Mouse (Mus musculus): ENCODE measurements around the gene Tgfbr1. TPM values are rescaled to one million over a fixed set of nuclear protein-coding genes. Genes with fewer than 3 reads are reported as not detected.
A peak's percentile ranks its signal among the peaks of the same experiment; 100 is the strongest.
"Not testable (repeated sequence)": the region's sequence is repeated elsewhere in the genome, so short reads cannot be mapped to it uniquely, and the experiment has no call there.

The Tgfbr1 gene
- polyA plus RNA-seq, 1 experiment from 2014 or later = 27.6 TPM

DNA sequence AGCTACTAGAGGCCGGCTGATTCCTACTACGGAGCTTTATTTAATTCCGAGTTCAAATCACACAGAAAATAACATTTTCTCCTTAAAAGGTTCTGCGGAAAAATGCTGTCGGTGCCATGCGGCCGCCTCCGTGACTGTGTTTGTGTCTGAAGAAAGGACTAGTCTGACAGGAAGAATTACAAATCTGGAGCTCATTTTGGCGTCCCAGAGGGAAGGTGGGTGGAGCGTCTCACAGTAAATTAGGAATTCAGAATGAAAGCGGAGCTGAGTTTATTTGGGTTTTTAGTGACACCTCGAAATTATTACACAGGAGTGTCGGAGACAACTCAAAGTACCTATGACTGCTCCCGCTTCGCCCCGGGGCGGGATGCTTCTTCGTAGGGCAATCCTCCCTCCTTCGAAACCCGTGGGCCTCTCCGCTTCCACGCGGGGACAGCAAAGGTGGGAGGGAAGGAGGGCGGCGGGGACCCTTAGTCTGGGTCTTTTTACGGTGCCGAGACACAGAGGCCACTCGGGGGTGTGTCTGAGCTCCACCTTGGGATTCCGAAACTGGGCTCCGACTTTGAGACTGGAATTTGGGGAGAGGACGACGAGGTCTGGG, 861 bp upstream of the Tgfbr1 start:
- under 1% methylated on average over 32 of the region's 32 CpGs for WGBS
- ATAC-seq (ENCODE audit: low FRiP score, low read depth) = no peak; the same call in 1 of the 2 replicates
- Histone ChIP-seq H3K4me3 (peak overlapping the region; percentile 95), H3K4me1 (replicated peaks) (peaks cover 27% of the 10 kb centered on the region), H3K9ac (peak overlapping the region; percentile 89), H3K27me3 (no peaks in the 10 kb centered on the region), H3K36me3 (no peaks in the 10 kb centered on the region), H3K9me3 (no peaks in the 10 kb centered on the region), H3K27ac (replicated peaks) (peak overlapping the region; percentile 18; the same call in 1 of the 2 replicates), H3K4me2 (peak overlapping the region; percentile 99)

- Histone ChIP-seq H3K4me2 (peak overlapping the region; percentile 99), H3K4me1 (replicated peaks) (peaks cover 32% of the 10 kb centered on the region), H3K9me3 (no peaks in the 10 kb centered on the region), H3K36me3 (no peaks in the 10 kb centered on the region), H3K27ac (replicated peaks) (peak overlapping the region; percentile 92), H3K4me3 (peak overlapping the region; percentile 95), H3K9ac (peak overlapping the region; percentile 89), H3K27me3 (no peaks in the 10 kb centered on the region)
- 0% methylated on average over 38 of the region's 73 CpGs for WGBS
- ATAC-seq (ENCODE audit: low FRiP score, low read depth) = peak; percentile 75
Measured at GRCm38 (mm10) chr4:47353416-47354111, 542 bp downstream of the Tgfbr1 start.

DNA sequence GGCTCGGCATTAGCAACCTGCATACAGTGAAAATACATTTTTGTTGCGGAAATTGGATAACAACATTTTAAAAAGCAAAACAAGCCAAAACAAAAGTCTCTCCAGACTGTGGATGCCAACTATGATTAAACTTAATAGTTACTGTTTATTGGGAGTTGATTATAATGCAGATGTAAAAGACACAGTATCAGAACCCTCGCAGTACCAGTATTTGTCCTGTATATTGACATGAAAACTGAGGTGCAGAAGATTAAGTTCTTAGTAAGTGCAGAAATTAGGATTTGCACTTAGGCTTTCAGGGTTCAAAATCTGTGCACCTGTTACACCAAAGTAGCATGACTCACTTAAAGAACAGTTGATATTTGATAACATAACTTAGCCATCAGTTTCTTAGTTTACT, 1.3 kb downstream of the Tgfbr1 start:
- ATAC-seq (ENCODE audit: low FRiP score, low read depth) = no peak
- no peaks in the 10 kb centered on the region for H3K9me3 ChIP-seq
- H3K36me3 ChIP-seq = no peaks in the 10 kb centered on the region
- no peak overlapping the region for H3K27ac ChIP-seq (replicated peaks)
- H3K9ac ChIP-seq = peak overlapping the region; percentile 89; the same call in 1 of the 2 replicates
- H3K27me3 ChIP-seq = no peaks in the 10 kb centered on the region
- H3K4me2 ChIP-seq = peak overlapping the region; percentile 99
- H3K4me3 ChIP-seq = peak overlapping the region; percentile 95
- WGBS = 34% methylated on average over 3 of the region's 3 CpGs
- H3K4me1 ChIP-seq (replicated peaks) = peaks cover 32% of the 10 kb centered on the region

DNA sequence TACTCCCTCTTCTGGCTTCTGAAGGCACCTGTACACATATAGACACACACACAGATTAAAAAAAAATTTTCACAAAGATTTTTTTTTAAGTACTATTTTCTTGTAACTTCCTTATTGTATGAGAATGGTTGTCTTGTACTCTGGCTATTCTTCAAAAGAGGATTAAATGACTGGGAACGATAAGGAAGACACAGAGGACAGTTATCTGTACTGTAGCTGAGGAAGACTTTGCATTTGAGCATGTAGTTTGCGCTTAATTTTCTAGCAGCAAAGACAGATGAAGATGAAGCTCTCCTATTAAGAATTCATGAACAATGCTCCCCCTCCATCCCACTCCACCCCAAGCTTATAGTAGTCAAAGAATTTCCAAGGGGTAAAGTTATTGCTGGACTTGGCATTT, 9.6 kb downstream of the Tgfbr1 start:
- no peak overlapping the region for H3K4me2 ChIP-seq
- H3K27me3 ChIP-seq = no peaks in the 10 kb centered on the region
- no peak overlapping the region for H3K27ac ChIP-seq (replicated peaks)
- no peak overlapping the region for H3K4me3 ChIP-seq
- peaks cover 4% of the 10 kb centered on the region; the same call in 1 of the 2 replicates for H3K4me1 ChIP-seq (replicated peaks)
- no peak for ATAC-seq (ENCODE audit: low FRiP score, low read depth)
- no peaks in the 10 kb centered on the region for H3K36me3 ChIP-seq
- H3K9ac ChIP-seq = no peak overlapping the region
- whole genome bisulfite sequencing = 86% methylated on average over 2 of the region's 2 CpGs
- H3K9me3 ChIP-seq = no peaks in the 10 kb centered on the region

DNA sequence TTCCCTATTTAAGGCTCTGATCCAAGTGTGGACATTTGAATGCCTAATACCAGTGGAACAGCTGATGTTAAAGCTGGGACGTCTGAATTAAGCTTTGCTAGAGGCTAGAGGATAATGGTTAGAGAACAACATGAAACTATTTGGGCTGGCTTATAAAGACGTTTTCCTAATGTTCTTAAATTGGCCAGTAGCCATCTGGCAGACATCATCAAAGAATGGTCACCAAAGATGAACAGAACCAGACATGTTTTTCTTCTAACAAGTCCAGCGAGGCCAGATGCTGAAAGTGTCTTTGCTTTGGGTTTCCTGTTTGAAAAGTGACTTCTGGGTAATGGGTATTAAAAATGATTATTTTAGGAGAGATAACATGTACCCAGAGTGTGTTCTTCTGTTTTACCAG, 10.1 kb downstream of the Tgfbr1 start:
- Histone ChIP-seq H3K9me3 (no peaks in the 10 kb centered on the region), H3K4me2 (no peak overlapping the region), H3K27me3 (no peaks in the 10 kb centered on the region), H3K4me1 (replicated peaks) (peaks cover 1% of the 10 kb centered on the region; the same call in 1 of the 2 replicates), H3K36me3 (no peaks in the 10 kb centered on the region), H3K4me3 (no peak overlapping the region), H3K27ac (replicated peaks) (no peak overlapping the region), H3K9ac (no peak overlapping the region)
- no peak for ATAC-seq (ENCODE audit: low FRiP score, low read depth)
- 50% methylated on average over 3 of the region's 3 CpGs for WGBS

GRCm38 (mm10) chr4:47368717-47369116, 15.7 kb downstream of the Tgfbr1 start:
- 87% methylated on average over 2 of the region's 2 CpGs for WGBS
- H3K4me1 ChIP-seq (replicated peaks) = no peaks in the 10 kb centered on the region
- H3K27me3 ChIP-seq = no peaks in the 10 kb centered on the region
- ATAC-seq (ENCODE audit: low FRiP score, low read depth) = no peak
- H3K4me2 ChIP-seq = no peak overlapping the region
- H3K27ac ChIP-seq (replicated peaks) = no peak overlapping the region
- no peak overlapping the region for H3K4me3 ChIP-seq
- H3K36me3 ChIP-seq = no peaks in the 10 kb centered on the region
- no peak overlapping the region for H3K9ac ChIP-seq
- no peaks in the 10 kb centered on the region for H3K9me3 ChIP-seq

GRCm38 (mm10) chr4:47378716-47379115, 25.7 kb downstream of the Tgfbr1 start:
- Histone ChIP-seq H3K27me3 (no peaks in the 10 kb centered on the region), H3K27ac (replicated peaks) (no peak overlapping the region), H3K4me3 (no peak overlapping the region), H3K36me3 (no peaks in the 10 kb centered on the region), H3K4me2 (no peak overlapping the region), H3K9me3 (no peaks in the 10 kb centered on the region), H3K4me1 (replicated peaks) (no peaks in the 10 kb centered on the region; the same call in 1 of the 2 replicates), H3K9ac (no peak overlapping the region)
- no peak for ATAC-seq (ENCODE audit: low FRiP score, low read depth)
- 52% methylated on average over 1 of the region's 1 CpGs for WGBS

DNA sequence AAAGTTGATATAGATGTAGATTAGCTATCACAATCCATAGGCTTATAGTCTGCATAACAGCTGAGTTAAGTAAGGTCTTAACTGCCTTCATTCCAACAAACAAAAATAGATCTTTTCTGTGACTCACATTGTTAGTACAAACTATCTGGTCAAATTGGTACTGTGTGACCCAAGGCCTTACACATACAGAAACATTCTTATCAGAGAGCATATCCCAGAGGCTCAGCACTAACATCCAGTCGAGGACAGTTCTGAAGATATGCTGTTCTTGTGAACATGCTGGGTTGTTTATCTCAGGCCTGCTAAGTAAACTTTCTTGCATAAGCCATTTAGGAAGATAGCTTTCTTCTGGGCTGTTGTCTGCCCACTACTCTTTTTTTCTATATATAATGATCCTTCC, 29.4 kb downstream of the Tgfbr1 start:
- ATAC-seq (ENCODE audit: low FRiP score, low read depth) = no peak
- no peaks in the 10 kb centered on the region for H3K4me1 ChIP-seq (replicated peaks)

DNA sequence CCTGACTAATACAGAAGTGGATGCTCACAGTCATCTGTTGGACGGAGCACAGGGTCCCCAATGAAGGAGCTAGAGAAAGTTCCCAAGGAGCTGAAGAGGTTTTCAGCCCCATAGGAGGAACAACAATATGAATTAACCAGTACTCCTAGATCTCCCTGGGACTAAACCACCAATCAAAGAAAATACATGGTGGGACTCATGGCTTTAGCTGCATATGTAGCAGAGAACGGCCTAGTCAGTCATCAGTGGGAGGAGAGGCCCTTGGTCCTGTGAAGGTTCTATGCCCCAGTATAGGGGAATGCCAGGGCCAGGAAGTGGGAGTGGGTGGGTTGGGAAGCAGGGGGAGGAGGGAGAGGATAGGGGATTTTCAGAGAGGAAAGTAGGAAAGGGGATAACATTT, 38.9 kb downstream of the Tgfbr1 start:
- H3K4me3 ChIP-seq; H3K36me3 ChIP-seq; ATAC-seq (ENCODE audit: low FRiP score, low read depth); H3K27me3 ChIP-seq; H3K4me2 ChIP-seq; H3K27ac ChIP-seq (replicated peaks); H3K9ac ChIP-seq; H3K9me3 ChIP-seq; H3K4me1 ChIP-seq (replicated peaks): not testable (repeated sequence)
- 97% methylated on average over 2 of the region's 2 CpGs for WGBS

More for the DNA sequence above, 29.4 kb downstream of the Tgfbr1 start:
- Histone ChIP-seq H3K9ac (no peak overlapping the region), H3K36me3 (peaks cover 10% of the 10 kb centered on the region), H3K27me3 (no peaks in the 10 kb centered on the region), H3K9me3 (no peaks in the 10 kb centered on the region), H3K4me2 (no peak overlapping the region), H3K27ac (replicated peaks) (no peak overlapping the region), H3K4me3 (no peak overlapping the region)
- 93% methylated on average over 1 of the region's 1 CpGs for WGBS

GRCm38 (mm10) chr4:47396251-47396650, 43.2 kb downstream of the Tgfbr1 start:
- Histone ChIP-seq H3K4me1 (replicated peaks) (no peaks in the 10 kb centered on the region), H3K27ac (replicated peaks) (no peak overlapping the region), H3K27me3 (no peaks in the 10 kb centered on the region), H3K4me3 (no peak overlapping the region), H3K4me2 (no peak overlapping the region), H3K9me3 (no peaks in the 10 kb centered on the region), H3K9ac (no peak overlapping the region), H3K36me3 (peaks cover 7% of the 10 kb centered on the region; the same call in 1 of the 2 replicates)
- WGBS = 95% methylated on average over 7 of the region's 7 CpGs
- ATAC-seq (ENCODE audit: low FRiP score, low read depth) = no peak

GRCm38 (mm10) chr4:47397951-47398687, 45.1 kb downstream of the Tgfbr1 start:
- ATAC-seq (ENCODE audit: low FRiP score, low read depth) = no peak
- H3K27ac ChIP-seq (replicated peaks) = no peak overlapping the region
- no peaks in the 10 kb centered on the region for H3K27me3 ChIP-seq
- H3K4me1 ChIP-seq (replicated peaks) = no peaks in the 10 kb centered on the region
- H3K4me2 ChIP-seq = no peak overlapping the region
- no peaks in the 10 kb centered on the region for H3K9me3 ChIP-seq
- 93% methylated on average over 6 of the region's 6 CpGs for WGBS
- H3K9ac ChIP-seq = no peak overlapping the region
- peaks cover 7% of the 10 kb centered on the region; the same call in 1 of the 2 replicates for H3K36me3 ChIP-seq
- no peak overlapping the region for H3K4me3 ChIP-seq

DNA sequence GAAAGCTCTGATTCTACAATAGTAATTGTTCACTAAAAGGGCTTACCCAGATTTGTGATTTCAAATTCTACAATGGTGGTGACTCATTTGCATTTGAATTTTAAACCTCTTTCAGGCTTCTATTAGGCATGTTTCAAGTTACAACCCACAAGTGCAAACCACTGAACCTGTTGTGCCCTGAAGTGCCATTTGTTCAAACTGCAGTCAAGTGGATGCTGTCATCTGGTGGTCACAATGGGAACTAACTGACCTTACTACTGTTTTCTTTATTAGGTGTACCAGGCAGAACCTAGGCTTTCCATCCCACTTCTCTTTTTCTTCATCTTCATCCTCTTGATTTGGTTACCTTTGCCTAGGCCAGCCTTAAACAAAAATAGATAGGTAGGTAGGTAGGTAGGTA, 46.8 kb downstream of the Tgfbr1 start:
- H3K4me1 ChIP-seq (replicated peaks) = no peaks in the 10 kb centered on the region
- H3K27me3 ChIP-seq = no peaks in the 10 kb centered on the region
- H3K4me2 ChIP-seq = no peak overlapping the region
- H3K4me3 ChIP-seq = no peak overlapping the region
- ATAC-seq (ENCODE audit: low FRiP score, low read depth) = no peak
- H3K27ac ChIP-seq (replicated peaks) = no peak overlapping the region
- peaks cover 7% of the 10 kb centered on the region for H3K36me3 ChIP-seq
- no peak overlapping the region for H3K9ac ChIP-seq
- no peaks in the 10 kb centered on the region for H3K9me3 ChIP-seq
